Mouse (Mus musculus) monocyte, adult 2 months (primary cell): ENCODE data around the gene Mrpl58.
"Not testable (repeated sequence)": the region's sequence is repeated elsewhere in the genome, so short reads cannot be mapped to it uniquely, and the experiment has no call there.

Experiments
- DNase-seq, 2 experiments: peaks; one replicate each; pipeline ENCODE4 v3.0.0; 2022; ENCODE audit warnings: low spot score in 2 of 2, low read depth in 1 of 2

The Mrpl58 gene

GRCm38 (mm10) chr11:115381743-115382539 is 21.6 kb upstream of the Mrpl58 start, which contains the start of gene Cdr2l:
Cdr2l (plus strand) TSS chr11:115381916.
- no peak for DNase-seq

GRCm38 (mm10) chr11:115382891-115383290 is 20.7 kb upstream of the Mrpl58 start:
- DNase-seq = no peak

- DNase-seq = no peak
These were observed 19.7 kb upstream of the Mrpl58 start for GRCm38 (mm10) chr11:115383701-115384474.

- no peak for DNase-seq
These were observed 19.0 kb upstream of the Mrpl58 start for GRCm38 (mm10) chr11:115384587-115384986.

GRCm38 (mm10) chr11:115386859-115387258 is 16.7 kb upstream of the Mrpl58 start:
- DNase-seq = not testable (repeated sequence)

GRCm38 (mm10) chr11:115391358-115391757 is 12.2 kb upstream of the Mrpl58 start:
- DNase-seq = no peak

GRCm38 (mm10) chr11:115393721-115394325 is 9.7 kb upstream of the Mrpl58 start:
- DNase-seq = no peak

GRCm38 (mm10) chr11:115398085-115398484 is 5.5 kb upstream of the Mrpl58 start:
- DNase-seq = no peak

- DNase-seq = no peak
These were observed 3.4 kb upstream of the Mrpl58 start for GRCm38 (mm10) chr11:115400126-115400525.

- DNase-seq = no peak
These were observed 2.7 kb upstream of the Mrpl58 start for GRCm38 (mm10) chr11:115400630-115401391.

GRCm38 (mm10) chr11:115405723-115406122 is 2.2 kb downstream of the Mrpl58 start:
- DNase-seq = no peak

GRCm38 (mm10) chr11:115406858-115407401 is 3.4 kb downstream of the Mrpl58 start:
- no peak for DNase-seq

GRCm38 (mm10) chr11:115408266-115408920 is 4.8 kb downstream of the Mrpl58 start:
- DNase-seq = no peak

- no peak for DNase-seq
These were observed 6.0 kb downstream of the Mrpl58 start for GRCm38 (mm10) chr11:115409556-115409955.

- DNase-seq = peak; percentile 87 to 89
These were observed 16.1 kb downstream of the Mrpl58 start, which contains the start of the genes Atp5h and Kctd2 for GRCm38 (mm10) chr11:115419531-115420237. Atp5h (minus strand) TSS chr11:115419962. Kctd2 (plus strand) TSS chr11:115420128.

GRCm38 (mm10) chr11:115420336-115421190 is 17.0 kb downstream of the Mrpl58 start:
- no peak for DNase-seq

- DNase-seq = no peak
These were observed 17.8 kb downstream of the Mrpl58 start for GRCm38 (mm10) chr11:115421328-115421727.

GRCm38 (mm10) chr11:115421972-115422371 is 18.4 kb downstream of the Mrpl58 start:
- DNase-seq = no peak
